21 mouse cellular contexts compared by ENCODE assay signal in the genomic region with DNA sequence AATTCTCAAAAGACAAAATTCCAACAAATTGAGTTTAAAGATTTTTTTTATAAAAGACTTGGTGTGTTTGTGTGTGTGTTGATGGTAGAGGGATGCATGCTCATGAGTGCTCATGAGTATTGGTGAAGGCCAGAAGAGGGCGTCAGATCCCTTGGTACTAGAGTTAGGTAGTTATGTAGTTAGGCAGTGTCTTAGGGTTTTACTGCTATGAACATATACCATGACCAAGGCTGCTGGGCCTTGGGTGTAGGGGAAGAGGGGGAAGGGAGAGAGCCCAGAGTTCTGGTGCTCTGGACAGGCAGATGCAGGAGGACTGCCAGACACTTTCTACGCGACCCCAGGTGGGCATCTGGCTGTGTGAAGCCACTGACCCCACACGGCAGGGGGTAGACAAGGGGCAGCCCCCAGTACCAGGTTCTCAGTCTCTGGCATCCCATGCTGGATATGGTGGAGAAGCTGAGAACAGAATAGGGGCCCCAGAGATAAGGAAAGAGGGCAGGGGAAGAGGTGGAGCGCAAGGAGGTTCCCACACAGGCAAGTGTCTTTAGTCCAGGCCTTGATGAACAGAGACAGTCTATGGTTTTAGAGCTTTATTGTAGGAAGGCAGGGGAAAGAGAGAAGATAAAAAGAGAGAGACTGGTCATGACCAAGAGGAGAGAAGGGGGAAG. TPM values are rescaled to one million over a fixed set of nuclear protein-coding genes. Genes with fewer than 3 reads are reported as not detected.
DNase-seq lines count a peak whose midpoint lies in the region; ATAC-seq and TF ChIP-seq lines count a peak whose summit lies in the region.
"Had no signal": no experiment of that assay in that cellular context is flagged by ENCODE, and none has a peak within 500 bp of the region (broad histone marks: within the 10 kb centered on the region; RNA-seq: fewer than 3 reads in every experiment).

No protein-coding gene starts in this region.

- peak; percentile 29 for DNase-seq in lung, postnatal 0 days (ENCODE audit: low spot score)
- DNase-seq in lung, postnatal 10 days, result no peak
- no peak for DNase-seq in right cerebral cortex, adult 2 months (ENCODE audit: low spot score in 2 of 2)
- no peak for DNase-seq in cerebellum, postnatal 14 days
- DNase-seq: cerebellum, adult 18-20 months; embryo, embryonic 11 days; gastrocnemius, adult 2 months; heart, postnatal 14 days; right cerebral cortex, postnatal 25 days; thymus, adult 2 months had no signal

- no peak overlapping the region for H3K9ac ChIP-seq in lung, postnatal 0 days (replicated peaks; ENCODE audit: low read depth)
- no peak overlapping the region for H3K9ac ChIP-seq in intestine, postnatal 0 days (ENCODE audit: low read depth, low read length)
- H3K9ac ChIP-seq in stomach, embryonic 16.5 days (ENCODE audit: low read length), result no peak overlapping the region
- H3K9ac ChIP-seq: forebrain, embryonic 12.5 days; hindbrain, embryonic 15.5 days; limb, embryonic 12.5 days; midbrain, embryonic 15.5 days had no signal

- peak; percentile 53 for TF ChIP-seq CTCF in lung, postnatal 0 days (IDR thresholded peaks at IDR 0.05)
- peak; percentile 64 for TF ChIP-seq CTCF in intestine, postnatal 0 days (IDR thresholded peaks at IDR 0.05; ENCODE audit: low read depth)

- no peaks in the 10 kb centered on the region for H3K27me3 ChIP-seq in lung, postnatal 0 days (replicated peaks; ENCODE audit: insufficient read depth, low read length)
- no peaks in the 10 kb centered on the region for H3K27me3 ChIP-seq in intestine, postnatal 0 days (replicated peaks; ENCODE audit: control insufficient read depth, insufficient read depth, low read length)
- no peaks in the 10 kb centered on the region for H3K27me3 ChIP-seq in stomach, embryonic 16.5 days (ENCODE audit: control insufficient read depth, insufficient read depth, low read length)
- H3K27me3 ChIP-seq: forebrain, embryonic 12.5 days; hindbrain, embryonic 15.5 days; limb, embryonic 12.5 days; midbrain, embryonic 15.5 days had no signal

- ATAC-seq in lung, postnatal 0 days, result no peak
- ATAC-seq in common myeloid progenitor, adult 5-6 weeks (replicated peaks; ENCODE audit: low read depth, poor library complexity, severe bottlenecking), result peak; percentile 54
- ATAC-seq in intestine, postnatal 0 days, result peak; percentile 45; the same call in 1 of the 2 replicates
- ATAC-seq in stomach, embryonic 16.5 days (ENCODE audit: insufficient read depth, low FRiP score), result peak; percentile 50; the same call in 1 of the 2 replicates
- ATAC-seq: activated CD4-positive, CD25-positive, alpha-beta regulatory T cell, adult 4 months; midbrain, embryonic 15.5 days had no signal

- H3K4me2 ChIP-seq in lung, postnatal 0 days (replicated peaks; ENCODE audit: low read depth, low read length), result no peak overlapping the region
- no peak overlapping the region for H3K4me2 ChIP-seq in intestine, postnatal 0 days (replicated peaks; ENCODE audit: low read depth)
- no peak overlapping the region for H3K4me2 ChIP-seq in stomach, embryonic 16.5 days (ENCODE audit: low read depth, low read length)
- H3K4me2 ChIP-seq: forebrain, embryonic 12.5 days; hindbrain, embryonic 15.5 days; limb, embryonic 12.5 days; midbrain, embryonic 15.5 days had no signal

- H3K4me1 ChIP-seq in lung, postnatal 0 days (ENCODE audit: insufficient read depth, low read depth, low read length), result no peaks in the 10 kb centered on the region
- no peaks in the 10 kb centered on the region for H3K4me1 ChIP-seq in intestine, postnatal 0 days (replicated peaks; ENCODE audit: control insufficient read depth, insufficient read depth, low read length)
- H3K4me1 ChIP-seq in stomach, embryonic 16.5 days (ENCODE audit: control insufficient read depth, insufficient read depth, low read length), result no peaks in the 10 kb centered on the region
- H3K4me1 ChIP-seq: forebrain, embryonic 12.5 days; hindbrain, embryonic 15.5 days; limb, embryonic 12.5 days; midbrain, embryonic 15.5 days had no signal

- H3K9me3 ChIP-seq in lung, postnatal 0 days (ENCODE audit: low read length), result no peaks in the 10 kb centered on the region
- no peaks in the 10 kb centered on the region for H3K9me3 ChIP-seq in intestine, postnatal 0 days (ENCODE audit: control insufficient read depth)
- no peaks in the 10 kb centered on the region for H3K9me3 ChIP-seq in stomach, embryonic 16.5 days (replicated peaks; ENCODE audit: control insufficient read depth, low read length)
- H3K9me3 ChIP-seq: forebrain, embryonic 12.5 days; hindbrain, embryonic 15.5 days; limb, embryonic 12.5 days; midbrain, embryonic 15.5 days had no signal

- WGBS in lung, postnatal 0 days, result 71% methylated on average over 5 of the region's 5 CpGs
- 70% methylated on average over 5 of the region's 5 CpGs for WGBS in intestine, postnatal 0 days
- 72% methylated on average over 5 of the region's 5 CpGs for WGBS in stomach, embryonic 16.5 days

- TF ChIP-seq EP300 in lung, postnatal 0 days (IDR thresholded peaks at IDR 0.05), result no peak

- no peak overlapping the region for H3K27ac ChIP-seq in lung, postnatal 0 days (ENCODE audit: low read length)
- H3K27ac ChIP-seq in intestine, postnatal 0 days (ENCODE audit: low read depth, low read length), result no peak overlapping the region
- no peak overlapping the region for H3K27ac ChIP-seq in stomach, embryonic 16.5 days (ENCODE audit: low read length)
- H3K27ac ChIP-seq: forebrain, embryonic 12.5 days; gastrocnemius, adult 2 months; hindbrain, embryonic 15.5 days; limb, embryonic 12.5 days; midbrain, embryonic 15.5 days had no signal

- H3K4me3 ChIP-seq in lung, postnatal 0 days (ENCODE audit: low read depth, low read length), result no peak overlapping the region
- H3K4me3 ChIP-seq in intestine, postnatal 0 days (ENCODE audit: low read depth, low read length), result no peak overlapping the region
- H3K4me3 ChIP-seq in stomach, embryonic 16.5 days (replicated peaks; ENCODE audit: low read length), result no peak overlapping the region
- H3K4me3 ChIP-seq: forebrain, embryonic 12.5 days; gastrocnemius, adult 2 months; hindbrain, embryonic 15.5 days; limb, embryonic 12.5 days; midbrain, embryonic 15.5 days had no signal

- H3K36me3 ChIP-seq in lung, postnatal 0 days (ENCODE audit: insufficient read depth, low read length), result no peaks in the 10 kb centered on the region
- no peaks in the 10 kb centered on the region for H3K36me3 ChIP-seq in intestine, postnatal 0 days (ENCODE audit: control insufficient read depth, insufficient read depth)
- no peaks in the 10 kb centered on the region for H3K36me3 ChIP-seq in stomach, embryonic 16.5 days (ENCODE audit: control insufficient read depth, insufficient read depth, low read length)
- H3K36me3 ChIP-seq: forebrain, embryonic 12.5 days; hindbrain, embryonic 15.5 days; limb, embryonic 12.5 days; midbrain, embryonic 15.5 days had no signal

RNA-seq across cellular contexts. Expression of a gene that starts 12.5 kb away (rescaled TPM):
- 20.4 and 20.9 TPM in 2 replicates for polyA plus RNA-seq in lung, postnatal 0 days (2015; fragmentation: Nextera tagmentation; extraction: Ambion mirVana)
- total RNA-seq in common myeloid progenitor, adult 5-6 weeks (2017), result 279 and 306 TPM in 2 replicates
- 27.6 and 29.1 TPM in 2 replicates for polyA plus RNA-seq in intestine, postnatal 0 days (2015; fragmentation: Nextera tagmentation; extraction: Ambion mirVana)
- polyA plus RNA-seq in stomach, embryonic 16.5 days (2015; fragmentation: Nextera tagmentation; extraction: Ambion mirVana), result 99.9 and 121 TPM in 2 replicates

RNA-seq across cellular contexts. Expression of a gene that starts 42.2 kb away (rescaled TPM):
- not detected in 2 replicates for polyA plus RNA-seq in lung, postnatal 0 days (2015; fragmentation: Nextera tagmentation; extraction: Ambion mirVana)
- total RNA-seq in common myeloid progenitor, adult 5-6 weeks (2017), result 0.82 TPM in 1 of 2 replicates, not detected in the other
- not detected in 2 replicates for polyA plus RNA-seq in intestine, postnatal 0 days (2015; fragmentation: Nextera tagmentation; extraction: Ambion mirVana)
- not detected in 2 replicates for polyA plus RNA-seq in stomach, embryonic 16.5 days (2015; fragmentation: Nextera tagmentation; extraction: Ambion mirVana)
- total RNA-seq: gastrocnemius, adult 2 months; heart, postnatal 14 days; left cerebral cortex, adult 18-20 months had no signal
- polyA plus RNA-seq: activated CD4-positive, CD25-positive, alpha-beta regulatory T cell, adult 4 months; hindbrain, embryonic 15.5 days; kidney, embryonic 14.5 days; limb, embryonic 12.5 days; lung, embryonic 16.5 days; midbrain, embryonic 15.5 days had no signal

RNA-seq across cellular contexts. Expression of a gene that starts 57.8 kb away (rescaled TPM):
- 4.8 and 8.3 TPM in 2 replicates for polyA plus RNA-seq in lung, postnatal 0 days (2015; fragmentation: Nextera tagmentation; extraction: Ambion mirVana)
- total RNA-seq in common myeloid progenitor, adult 5-6 weeks (2017), result 3.2 and 4.6 TPM in 2 replicates
- 2.9 and 3.1 TPM in 2 replicates for polyA plus RNA-seq in intestine, postnatal 0 days (2015; fragmentation: Nextera tagmentation; extraction: Ambion mirVana)
- polyA plus RNA-seq in stomach, embryonic 16.5 days (2015; fragmentation: Nextera tagmentation; extraction: Ambion mirVana), result 14.6 and 19.8 TPM in 2 replicates
